Mouse (Mus musculus): Measurements from ENCODE around the gene Cdhr1.

GRCm38 (mm10) chr14:37034432-37034831 lies 63.7 kb downstream of the Cdhr1 start:
- peak; percentile 57 for TF ChIP-seq CTCF (IDR thresholded peaks at IDR 0.05; ENCODE audit: extremely low read depth, insufficient read depth, low read length)
- no peak for TF ChIP-seq POLR2A (IDR thresholded peaks at IDR 0.05; ENCODE audit: extremely low read depth, insufficient read depth, low read length)
